Mouse (Mus musculus) frontal cortex, adult 2 months (tissue): ENCODE data around the gene Med26. TPM values are rescaled to one million over a fixed set of nuclear protein-coding genes. Genes with fewer than 3 reads are reported as not detected.

Experiments
- DNase-seq, 2 experiments: peaks; one replicate each; pipeline ENCODE4 v3.0.0; 2022; ENCODE audit warnings: low spot score in 1 of 2; ENCODE audit errors: extremely low spot score in 1 of 2
- polyA plus RNA-seq: library from polyadenylated mRNA; depleted of rRNA; stranded (reverse); fragments of >200 nt; gene quantifications from 2 replicates; pipeline ENCODE4 v1.2.3, GENCODE M21; 2012; rRNA removed

Gene Med26
- 7.9 and 9.0 TPM in 2 replicates for polyA plus RNA-seq

- peak; percentile 97 to 98 for DNase-seq
Measured at GRCm38 (mm10) chr8:72547802-72548643, at the start of gene Med26. Gene Med26 (minus strand): TSS chr8:72548270.

- DNase-seq = peak in 1 of 2 experiments; percentile 61
Measured at GRCm38 (mm10) chr8:72590198-72590597, 42.1 kb upstream of the Med26 start.

- peak; percentile 75 to 84 for DNase-seq
Measured at GRCm38 (mm10) chr8:72589286-72589685, 41.2 kb upstream of the Med26 start.

GRCm38 (mm10) chr8:72588865-72589264 lies 40.8 kb upstream of the Med26 start:
- peak in 1 of 2 experiments; percentile 54 for DNase-seq

- DNase-seq = no peak
Measured at GRCm38 (mm10) chr8:72587806-72588205, 39.7 kb upstream of the Med26 start.

GRCm38 (mm10) chr8:72584390-72584789 lies 36.3 kb upstream of the Med26 start:
- DNase-seq = no peak

- no peak for DNase-seq
Measured at GRCm38 (mm10) chr8:72583056-72583771, 35.1 kb upstream of the Med26 start.

- DNase-seq = no peak
Measured at GRCm38 (mm10) chr8:72579374-72579773, 31.3 kb upstream of the Med26 start.

- no peak for DNase-seq
Measured at GRCm38 (mm10) chr8:72577941-72578340, 29.9 kb upstream of the Med26 start.

- DNase-seq = no peak
Measured at GRCm38 (mm10) chr8:72577266-72577665, 29.2 kb upstream of the Med26 start.

- DNase-seq = no peak
Measured at GRCm38 (mm10) chr8:72575915-72576314, 27.8 kb upstream of the Med26 start.

GRCm38 (mm10) chr8:72573450-72573849 lies 25.4 kb upstream of the Med26 start:
- peak in 1 of 2 experiments; percentile 49 for DNase-seq

GRCm38 (mm10) chr8:72572507-72572906 lies 24.4 kb upstream of the Med26 start:
- DNase-seq = no peak

GRCm38 (mm10) chr8:72571611-72572473 lies 23.8 kb upstream of the Med26 start, which contains the start of gene Tmem38a:
Gene Tmem38a (plus strand): TSS chr8:72572055.
- DNase-seq = peak in 1 of 2 experiments; percentile 80

GRCm38 (mm10) chr8:72570633-72571610 lies 22.9 kb upstream of the Med26 start, which contains the start of gene Smim7:
Gene Smim7 (minus strand): TSS chr8:72571088.
- DNase-seq = peak; percentile 96 to 98

- no peak for DNase-seq
Measured at GRCm38 (mm10) chr8:72565970-72566369, 17.9 kb upstream of the Med26 start.

- no peak for DNase-seq
Measured at GRCm38 (mm10) chr8:72561111-72561689, 13.1 kb upstream of the Med26 start.

GRCm38 (mm10) chr8:72555770-72556169 lies 7.7 kb upstream of the Med26 start:
- no peak for DNase-seq

GRCm38 (mm10) chr8:72549314-72549892 lies 1.3 kb upstream of the Med26 start:
- no peak for DNase-seq
